Mouse (Mus musculus) retina, postnatal 7 days (tissue): ENCODE results near the gene Abhd14a.

Experiments used
- DNase-seq: peaks from one replicate; pipeline ENCODE4 v3.0.0-alpha.2; 2012; ENCODE audit warnings: low read depth, low spot score

The Abhd14a gene

DNA sequence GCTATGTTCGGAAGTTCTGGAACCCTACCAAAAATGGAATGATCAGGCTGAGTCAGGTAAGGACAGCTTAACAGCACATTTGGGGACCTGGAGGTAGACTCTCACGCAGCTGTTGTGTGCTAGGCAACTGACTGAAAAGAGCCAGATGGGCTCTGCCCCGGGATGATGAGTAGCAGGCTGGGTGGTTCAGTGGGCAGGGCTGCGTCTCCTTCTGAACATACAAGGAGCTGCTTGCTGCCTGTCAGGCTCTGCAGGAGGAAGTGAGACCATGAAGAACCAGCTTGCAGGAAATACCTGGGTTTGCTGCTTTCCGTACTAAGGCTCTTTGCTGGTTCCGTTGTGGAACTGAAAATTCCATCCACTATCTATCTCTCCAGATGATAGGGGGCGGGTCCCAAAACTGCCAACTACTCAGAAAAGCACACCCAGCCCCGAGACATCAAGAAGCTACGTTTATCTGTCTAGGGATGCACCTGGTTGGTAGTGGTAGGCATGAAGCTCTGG is 36.3 kb downstream of the Abhd14a start:
- DNase-seq = no peak

DNA sequence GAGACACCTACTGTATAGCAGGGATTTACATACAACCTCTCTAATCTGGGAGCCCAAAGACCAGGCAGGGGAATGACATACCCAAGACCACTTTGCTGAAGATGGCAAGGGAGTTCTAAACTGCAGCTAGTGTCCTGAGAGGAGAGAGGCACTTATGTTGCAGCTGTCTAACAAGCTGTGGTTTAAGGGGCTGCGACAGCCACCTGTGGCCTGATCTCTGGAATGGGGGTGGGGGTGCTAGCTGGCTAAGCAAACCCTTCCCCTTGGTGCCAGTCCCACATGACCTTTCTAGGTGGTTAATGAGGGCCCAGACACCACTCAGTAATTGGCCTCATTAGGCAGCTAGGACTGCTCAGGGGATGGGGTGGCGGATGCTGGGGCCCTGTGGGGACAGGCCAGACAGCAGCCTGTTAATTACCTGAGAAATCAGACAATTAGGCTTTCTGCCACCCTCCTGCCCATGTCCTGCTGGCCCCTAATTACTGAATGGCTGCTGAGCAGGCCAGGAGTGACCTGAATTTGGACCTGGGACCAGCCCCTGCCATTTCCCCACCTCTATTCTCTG is 37.3 kb downstream of the Abhd14a start:
- no peak for DNase-seq

DNA sequence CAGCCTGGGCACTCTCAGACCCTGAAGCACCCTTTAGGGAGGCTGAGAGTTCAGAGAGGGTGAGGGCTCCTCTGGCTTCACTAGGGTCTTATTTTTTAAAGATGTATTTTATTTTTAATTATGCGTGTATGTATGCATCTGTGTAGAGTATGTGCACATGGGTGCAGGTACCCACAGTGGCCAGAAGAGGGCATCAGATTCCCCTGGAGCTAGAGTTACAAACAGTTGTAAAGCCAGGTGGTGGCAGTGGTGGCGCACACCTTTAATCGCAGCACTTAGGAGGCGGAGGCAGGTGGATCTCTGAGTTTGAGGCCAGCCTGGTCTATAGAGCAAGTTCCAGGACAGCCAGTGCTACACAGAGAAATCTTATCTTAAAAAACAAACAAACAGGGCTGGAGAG is 38.4 kb downstream of the Abhd14a start:
- DNase-seq = no peak

DNA sequence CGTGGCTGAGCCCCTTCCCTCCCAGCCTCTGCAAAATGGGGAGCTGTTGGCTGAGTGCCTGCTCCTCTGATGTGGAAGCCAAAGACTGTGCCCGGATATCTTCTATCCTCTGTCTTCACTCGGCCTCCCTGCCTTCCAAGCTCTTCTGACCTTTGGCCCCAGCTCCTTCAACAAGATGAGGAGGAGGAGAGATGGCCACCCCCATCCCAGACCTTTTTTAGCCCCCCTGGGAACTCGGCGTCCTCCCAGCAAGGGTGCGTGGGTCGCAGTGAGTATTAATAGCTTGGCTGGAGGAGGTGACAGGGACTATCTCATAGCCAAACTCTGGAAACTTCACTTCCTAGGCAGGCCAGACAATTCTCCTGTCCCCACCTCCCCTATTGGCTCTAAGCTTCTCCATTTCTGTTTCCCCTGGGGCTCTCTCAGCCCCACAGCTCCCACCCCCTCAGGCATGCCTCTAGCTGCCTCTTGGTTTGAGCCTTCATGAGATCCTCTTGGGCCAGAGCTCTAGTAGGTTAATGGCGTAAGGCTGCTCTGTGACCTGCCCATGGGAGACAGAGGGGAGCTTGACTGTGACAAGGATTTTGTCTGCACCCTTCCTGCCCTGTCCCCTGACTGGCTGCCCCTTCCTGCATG is 40.9 kb downstream of the Abhd14a start:
- no peak for DNase-seq

DNA sequence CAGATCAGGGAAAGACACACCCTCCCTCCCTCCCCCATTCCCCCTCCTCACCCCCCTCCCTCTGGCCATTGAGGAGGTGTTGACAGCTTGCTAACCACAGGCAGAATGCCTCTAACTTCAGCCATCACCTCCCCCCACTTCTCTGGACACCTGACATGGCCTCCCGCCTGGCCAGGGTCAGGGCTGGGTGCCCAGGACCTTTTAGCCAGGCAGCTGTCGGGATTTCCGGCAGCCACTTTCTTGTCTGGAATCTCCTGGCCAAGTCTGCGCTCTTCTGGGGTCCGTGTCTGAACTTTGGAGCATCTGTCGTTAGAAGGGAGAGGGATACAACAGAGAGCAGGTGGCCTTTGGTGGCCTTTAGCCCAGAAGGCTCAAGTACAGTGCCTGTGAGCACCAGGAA is 42.2 kb downstream of the Abhd14a start:
- no peak for DNase-seq

DNA sequence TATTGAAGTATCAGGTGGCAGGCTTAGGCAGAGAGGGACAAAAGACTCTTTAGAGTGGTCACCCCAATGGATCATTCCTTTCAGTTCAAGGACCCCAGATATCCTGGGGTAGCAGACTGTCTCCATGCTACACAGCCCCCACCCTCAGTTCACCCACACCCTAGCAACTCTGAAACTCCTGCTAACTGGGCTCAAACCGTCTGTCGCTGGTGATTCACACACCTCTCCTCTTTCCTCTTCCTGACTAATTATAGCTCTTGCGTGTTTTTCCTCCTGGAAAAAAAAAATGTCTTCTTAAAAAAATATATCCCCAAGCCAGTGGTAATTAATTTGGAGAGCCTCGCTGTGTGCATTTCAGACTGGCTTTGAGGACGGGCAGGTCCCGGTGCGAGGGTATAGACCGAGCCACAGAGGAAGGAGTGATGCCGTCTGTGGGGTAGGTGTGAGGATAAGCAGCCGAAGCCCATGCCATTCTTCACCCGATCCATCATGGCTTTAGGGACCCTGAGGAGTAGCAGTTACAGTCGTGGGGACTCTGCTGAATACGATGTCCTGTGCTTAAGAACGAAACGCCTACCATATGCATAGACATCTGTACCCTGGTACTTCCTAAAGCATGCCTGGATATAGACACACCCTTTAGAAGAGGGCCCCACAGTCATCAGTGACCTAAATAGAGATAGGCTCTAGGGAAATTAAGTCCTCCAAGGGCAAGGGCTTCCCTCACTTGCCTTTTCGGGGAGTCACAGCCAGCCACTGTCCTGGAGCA is 44.7 kb downstream of the Abhd14a start:
- no peak for DNase-seq

DNA sequence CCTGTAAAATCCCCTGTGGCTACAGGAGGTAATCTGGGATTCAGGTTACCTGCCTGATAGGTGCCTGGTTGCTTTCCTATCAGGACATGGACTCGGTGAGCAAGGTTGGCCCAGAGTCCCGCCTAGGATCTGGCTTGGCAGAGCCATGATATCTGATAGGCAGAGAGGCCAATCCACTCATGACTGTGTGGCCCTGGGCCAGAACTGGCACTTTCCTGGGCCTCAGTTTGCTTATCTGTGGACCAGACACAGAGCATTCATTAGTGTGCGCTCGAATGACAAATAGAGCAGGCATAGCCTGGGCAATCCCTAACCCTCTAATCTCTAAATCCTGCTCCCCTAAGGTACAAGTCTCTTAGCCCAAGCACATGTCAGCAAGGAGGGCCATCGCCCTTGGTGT is 45.3 kb downstream of the Abhd14a start:
- DNase-seq = no peak

DNA sequence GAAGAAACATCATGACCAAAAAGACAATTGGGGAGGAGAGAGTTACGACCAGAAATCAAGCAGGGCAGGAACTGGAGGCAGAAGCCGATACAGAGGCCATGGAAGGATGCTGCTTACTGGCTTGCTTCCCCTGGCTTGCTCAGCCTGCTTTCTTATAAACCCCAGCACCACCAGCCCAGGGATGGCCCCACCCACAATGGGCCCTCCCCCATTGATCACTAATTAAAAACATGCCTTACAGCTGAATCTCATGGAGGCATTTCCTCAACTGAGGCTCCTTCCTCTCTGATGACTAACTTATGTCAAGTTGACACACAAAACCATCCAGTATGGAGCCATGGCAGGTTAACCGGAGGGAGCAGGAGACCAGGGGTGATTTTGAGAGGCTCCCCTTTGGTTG is 47.7 kb downstream of the Abhd14a start:
- no peak for DNase-seq

DNA sequence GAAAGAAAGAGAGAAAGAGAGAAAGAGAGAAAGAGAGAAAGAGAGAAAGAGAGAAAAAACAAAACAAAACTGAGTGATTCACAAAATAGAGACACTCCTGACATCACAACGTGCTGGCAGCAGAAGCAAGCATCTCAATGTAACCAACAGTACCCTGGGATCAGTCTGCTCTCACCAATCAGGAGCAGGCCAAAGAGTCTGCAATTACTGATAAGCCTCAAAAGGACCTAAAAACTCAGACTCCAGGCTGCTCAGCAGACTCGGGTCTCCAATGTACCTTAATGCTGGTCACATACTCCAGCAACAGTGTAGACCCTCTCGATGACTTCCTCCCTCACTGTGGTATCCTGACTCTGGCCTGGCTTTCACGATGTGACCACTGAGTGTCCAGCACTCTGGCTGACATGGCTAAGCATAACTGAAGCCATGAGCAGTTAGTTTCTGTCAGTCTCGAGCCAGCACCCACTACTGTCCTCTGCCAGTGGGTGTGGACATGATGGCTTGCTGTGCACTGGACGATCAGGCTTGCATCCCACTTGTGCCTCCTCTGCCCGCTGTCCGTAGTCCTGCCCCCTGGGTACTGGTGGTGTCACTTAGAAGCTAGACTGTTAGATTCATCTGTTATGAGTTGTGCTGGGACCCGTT is 48.7 kb downstream of the Abhd14a start:
- no peak for DNase-seq

DNA sequence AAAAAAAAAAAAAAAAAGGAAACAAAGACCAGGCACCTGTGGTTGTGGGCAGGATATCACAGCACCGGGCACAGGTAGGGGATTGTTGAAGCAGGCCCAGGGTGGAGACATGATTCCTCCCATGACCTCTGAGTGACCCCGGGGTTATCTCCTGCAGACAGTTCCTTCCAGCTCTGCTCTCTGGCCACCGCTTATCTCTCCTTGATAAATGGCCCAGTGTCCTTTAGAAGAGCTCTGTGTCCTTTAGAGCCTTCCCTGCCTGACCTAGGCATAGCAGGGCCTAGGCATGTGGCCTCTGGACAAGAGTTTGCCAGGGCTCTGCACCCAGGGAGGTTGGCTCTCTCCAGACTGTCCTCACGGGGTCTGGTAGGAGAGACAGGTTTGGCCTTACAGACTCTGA is 49.7 kb downstream of the Abhd14a start:
- no peak for DNase-seq

DNA sequence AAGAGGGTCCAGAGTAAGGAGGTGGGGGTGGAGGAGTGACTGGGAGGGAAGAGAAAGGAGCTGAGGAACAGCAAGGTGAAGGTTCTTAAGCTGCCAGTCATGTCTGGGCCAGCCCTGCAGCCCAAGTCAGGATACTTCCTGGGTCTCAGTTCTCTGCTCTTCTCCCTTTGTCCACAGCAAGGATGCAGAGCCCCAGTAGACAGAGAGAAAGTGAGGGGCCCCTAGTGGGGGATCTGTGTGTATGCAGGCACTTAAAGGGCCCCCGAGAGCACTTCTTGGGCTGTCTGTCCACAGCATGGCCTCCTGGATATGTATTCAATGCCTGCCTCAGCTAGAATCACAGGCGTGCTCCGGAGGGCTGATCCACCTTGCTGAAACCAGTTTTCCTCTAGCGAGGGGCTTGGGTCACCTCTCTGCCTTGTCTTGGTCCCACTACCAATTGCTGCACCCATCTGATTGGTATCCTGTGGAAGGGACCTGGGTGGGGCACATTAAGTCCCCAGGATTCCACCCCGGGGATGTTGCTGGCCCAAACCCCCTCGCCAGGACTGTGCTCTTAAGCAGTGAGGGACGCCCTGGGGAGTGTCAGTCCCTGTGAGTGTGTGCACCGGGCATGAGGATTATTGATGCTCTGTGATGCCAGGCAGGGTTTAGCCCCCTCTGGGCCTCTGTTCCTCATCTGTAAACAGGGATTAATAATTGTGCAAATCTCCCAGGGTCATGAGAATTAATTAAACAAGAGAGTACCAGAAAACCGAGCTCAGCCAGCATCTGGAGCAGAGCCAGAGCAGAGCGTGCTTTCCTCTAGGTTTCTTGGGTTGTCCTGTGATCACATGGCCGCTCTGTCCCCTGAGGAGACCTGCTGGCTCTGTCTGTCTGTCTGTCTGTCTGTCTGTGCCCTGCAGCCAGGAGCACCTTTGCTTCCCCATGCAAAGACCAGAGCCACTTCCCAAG is 52.6 kb downstream of the Abhd14a start:
- peak; percentile 56 for DNase-seq

DNA sequence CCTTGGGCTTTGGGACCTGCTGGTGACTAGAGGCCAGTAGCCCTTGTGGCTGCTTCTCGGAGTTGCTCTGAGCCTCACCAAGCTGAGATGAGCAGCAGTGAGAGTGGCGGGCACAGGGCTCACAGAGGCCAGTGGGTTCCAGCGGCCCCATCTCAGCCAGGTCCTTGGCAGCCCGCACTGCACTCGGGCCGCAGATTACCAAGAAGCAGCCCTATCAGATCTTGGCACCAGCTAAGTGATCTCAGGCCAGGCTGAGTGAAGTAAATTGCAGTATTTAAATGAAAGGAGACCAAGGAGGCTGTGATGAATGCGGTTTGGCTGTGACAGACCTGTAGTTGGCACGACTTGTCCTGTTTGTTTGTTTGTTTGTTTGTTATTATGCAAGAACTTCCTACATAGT is 53.9 kb downstream of the Abhd14a start:
- no peak for DNase-seq

DNA sequence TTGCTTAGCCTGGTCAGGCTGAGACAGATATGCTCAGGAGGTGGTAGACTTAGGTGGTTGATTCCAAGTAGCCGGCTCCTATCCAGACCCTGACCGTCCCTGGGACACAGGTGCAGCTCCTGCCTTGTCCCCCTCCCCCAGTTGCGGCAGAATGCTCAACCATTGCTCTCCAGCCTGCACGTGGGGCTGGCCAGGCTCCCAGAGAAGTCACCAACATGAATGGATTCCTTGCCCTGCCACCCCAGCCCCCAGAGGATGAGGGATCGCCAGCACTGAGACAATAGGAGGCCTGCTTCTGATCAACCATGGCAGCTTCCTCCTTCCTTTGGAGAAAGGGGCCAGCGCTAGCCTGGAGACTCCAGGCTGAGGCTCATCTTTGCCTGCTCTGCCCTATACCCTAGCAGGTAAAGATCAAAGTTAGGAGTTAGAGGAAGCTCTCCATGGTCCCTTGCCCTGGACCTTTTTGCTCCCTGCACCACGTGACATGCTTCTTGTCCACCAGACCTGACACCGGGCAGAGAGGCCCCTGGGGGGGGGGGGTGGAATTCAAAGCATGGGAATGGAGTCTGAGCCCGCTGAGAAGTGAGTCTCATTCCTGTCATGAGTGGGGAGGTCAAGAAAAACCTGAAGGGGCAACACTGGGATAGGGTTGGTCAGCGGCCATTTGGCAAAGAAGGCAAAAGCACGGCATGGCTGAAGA is 54.5 kb downstream of the Abhd14a start:
- no peak for DNase-seq
